Mouse (Mus musculus) ES-E14 (cell line): ENCODE data around the gene Lexm. TPM values are rescaled to one million over a fixed set of nuclear protein-coding genes. Genes with fewer than 3 reads are reported as not detected.

Experiments
- DNase-seq: peaks from one replicate; pipeline ENCODE4 v3.0.0-alpha.2; 2013; ENCODE audit warnings: low read depth, low spot score
- H3K27ac ChIP-seq: 2 replicates; pipeline ENCODE4 v1.5.1; 2012; ENCODE audit warnings: low read depth, mild to moderate bottlenecking, low read length, moderate library complexity, mixed read lengths; ENCODE audit not compliant: poor library complexity, insufficient read depth, severe bottlenecking
- H3K36me3 ChIP-seq: 2 replicates; pipeline ENCODE4 v1.6.1; 2012; ENCODE audit warnings: mild to moderate bottlenecking, low read length, moderate library complexity, mixed read lengths; ENCODE audit not compliant: control insufficient read depth, poor library complexity, insufficient read depth, severe bottlenecking
- H3K4me1 ChIP-seq, 2 experiments: fragments of 150-350 bp in 1 of 2; sonication (generic) in 1 of 2; 2 replicates each; pipeline ENCODE4 v1.6.1; 2012; ENCODE audit warnings: low read length in 2 of 2, mild to moderate bottlenecking in 1 of 2, mixed read lengths in 1 of 2; ENCODE audit not compliant: control insufficient read depth in 2 of 2, insufficient read depth in 2 of 2, poor library complexity in 1 of 2
- H3K4me3 ChIP-seq, 2 experiments: fragments of 150-350 bp in 1 of 2; sonication (generic) in 1 of 2; 2 replicates each; pipeline ENCODE4 v1.5.1; 2012; ENCODE audit warnings: low read length in 2 of 2, low read depth in 1 of 2, mild to moderate bottlenecking in 1 of 2, mixed read lengths in 1 of 2; ENCODE audit not compliant: insufficient read depth in 1 of 2, poor library complexity in 1 of 2, severe bottlenecking in 1 of 2
- H3K9ac ChIP-seq: 2 replicates; pipeline ENCODE4 v1.6.1; 2012; ENCODE audit warnings: low read depth, mild to moderate bottlenecking, low read length, mixed read lengths; ENCODE audit not compliant: poor library complexity, insufficient read depth, severe bottlenecking
- H3K9me3 ChIP-seq: fragments of 150-350 bp; sonication (generic); 2 replicates; pipeline ENCODE4 v1.6.1; 2012; ENCODE audit warnings: low read depth, mild to moderate bottlenecking, low read length; ENCODE audit not compliant: control insufficient read depth, insufficient read depth
- CHD2 ChIP-seq: IDR thresholded peaks from 2 replicates; pipeline ENCODE4 v1.6.1; 2014; ENCODE audit warnings: mild to moderate bottlenecking, low read depth, low read length, inconsistent platforms
- HCFC1 ChIP-seq: IDR thresholded peaks from 2 replicates; pipeline ENCODE4 v1.6.1; 2012; ENCODE audit warnings: low read length, inconsistent platforms, borderline replicate concordance; ENCODE audit not compliant: insufficient read depth
- MAFK ChIP-seq: IDR thresholded peaks from 2 replicates; pipeline ENCODE4 v1.6.1; 2014; ENCODE audit warnings: mild to moderate bottlenecking, low read depth, low read length, inconsistent platforms; ENCODE audit not compliant: insufficient read depth
- ZC3H11A ChIP-seq: IDR thresholded peaks from 2 replicates; pipeline ENCODE4 v1.6.1; 2012; ENCODE audit warnings: low read depth, mild to moderate bottlenecking, inconsistent platforms, low read length, borderline replicate concordance
- ZNF384 ChIP-seq: IDR thresholded peaks from 2 replicates; pipeline ENCODE4 v1.6.1; 2012; ENCODE audit warnings: low read depth, low read length, inconsistent platforms
- in situ Hi-C, 2 experiments: fragments of 600-800 bp; cut with MboI; formaldehyde crosslinking; loops; one replicate each; pipeline ENCODE4 v1.15.1; 2025; ENCODE audit warnings: low sequenced_read_pairs in 2 of 2, inconsistent platforms in 1 of 2; ENCODE audit not compliant: unreplicated experiment in 2 of 2
- total RNA-seq: library from RNA; depleted of rRNA; stranded (reverse); fragments of 300-350 nt; gene quantifications from 2 replicates; pipeline ENCODE4 v1.2.3, GENCODE M21; 2012

Lexm gene
- total RNA-seq, 1 experiment = 2.1 TPM

- in situ Hi-C loops = no loop called here
- no peak overlapping the region for H3K4me3 ChIP-seq
- no peaks in the 10 kb centered on the region for H3K9me3 ChIP-seq
- peaks cover 5 to 11% of the 10 kb centered on the region in 2 experiments; a peak in 2 of 4 replicates for H3K4me1 ChIP-seq
- no peak for DNase-seq
- TF ChIP-seq MAFK (no peak), ZC3H11A (no peak), CHD2 (no peak)
- peaks cover 82% of the 10 kb centered on the region for H3K36me3 ChIP-seq
- no peak overlapping the region for H3K9ac ChIP-seq
- no peak overlapping the region for H3K27ac ChIP-seq
These were observed 39.5 kb downstream of the Lexm start for GRCm38 (mm10) chr4:106577511-106577910.

GRCm38 (mm10) chr4:106575022-106575421 is 42.0 kb downstream of the Lexm start:
- Histone ChIP-seq H3K4me1 (0 out of 4 replicates have a peak, but pooled peaks cover 0 to 1% of the 10 kb centered on the region in 2 experiments), H3K9ac (no peak overlapping the region), H3K27ac (no peak overlapping the region), H3K9me3 (no peaks in the 10 kb centered on the region), H3K36me3 (peaks cover 85% of the 10 kb centered on the region), H3K4me3 (no peak overlapping the region)
- TF ChIP-seq ZNF384 (no peak), HCFC1 (no peak), ZC3H11A (no peak), MAFK (no peak), CHD2 (no peak)
- in situ Hi-C loops = no loop called here
- no peak for DNase-seq

GRCm38 (mm10) chr4:106571081-106571724 is 45.8 kb downstream of the Lexm start:
- no peaks in the 10 kb centered on the region for H3K9me3 ChIP-seq
- H3K9ac ChIP-seq = no peak overlapping the region
- no peaks in the 10 kb centered on the region for H3K4me1 ChIP-seq
- H3K36me3 ChIP-seq = peaks cover 63% of the 10 kb centered on the region
- in situ Hi-C loops = no loop called here
- no peak for DNase-seq
- TF ChIP-seq ZNF384 = no peak
- TF ChIP-seq MAFK = no peak
- no peak for TF ChIP-seq HCFC1
- no peak for TF ChIP-seq ZC3H11A
- TF ChIP-seq CHD2 = no peak
- H3K4me3 ChIP-seq = no peak overlapping the region
- H3K27ac ChIP-seq = no peak overlapping the region

GRCm38 (mm10) chr4:106569680-106570079 is 47.4 kb downstream of the Lexm start:
- in situ Hi-C loops = no loop called here
- TF ChIP-seq ZC3H11A = no peak
- TF ChIP-seq CHD2 = peak; percentile 83
- peaks cover 65% of the 10 kb centered on the region for H3K36me3 ChIP-seq

GRCm38 (mm10) chr4:106564161-106564560 is 52.9 kb downstream of the Lexm start:
- Histone ChIP-seq H3K4me1 (peaks cover 2 to 15% of the 10 kb centered on the region in 2 experiments; a peak in 2 of 4 replicates), H3K27ac (no peak overlapping the region), H3K9me3 (no peaks in the 10 kb centered on the region), H3K9ac (no peak overlapping the region), H3K36me3 (peaks cover 42% of the 10 kb centered on the region), H3K4me3 (no peak overlapping the region)
- in situ Hi-C loops = no loop called here
- TF ChIP-seq ZNF384 = no peak
- no peak for TF ChIP-seq CHD2
- no peak for TF ChIP-seq ZC3H11A
- TF ChIP-seq MAFK = no peak
- no peak for TF ChIP-seq HCFC1
- DNase-seq = no peak

More at GRCm38 (mm10) chr4:106569680-106570079, 47.4 kb downstream of the Lexm start:
- DNase-seq = peak; percentile 58
- no peak overlapping the region for H3K4me3 ChIP-seq
- no peaks in the 10 kb centered on the region for H3K9me3 ChIP-seq
- H3K27ac ChIP-seq = no peak overlapping the region
- no peak overlapping the region for H3K9ac ChIP-seq
- no peaks in the 10 kb centered on the region for H3K4me1 ChIP-seq
